Mouse (Mus musculus): ENCODE results near the gene Rtn2. TPM values are rescaled to one million over a fixed set of nuclear protein-coding genes. Genes with fewer than 3 reads are reported as not detected.

The Rtn2 gene
- polyA plus RNA-seq, 1 experiment = 59.5 TPM

GRCm38 (mm10) chr7:19301461-19302263 lies 19.2 kb downstream of the Rtn2 start:
- no peak for DNase-seq (ENCODE audit: low read depth)

- DNase-seq (ENCODE audit: low read depth) = no peak
Observed at GRCm38 (mm10) chr7:19302264-19303045, 20.0 kb downstream of the Rtn2 start.

- no peak for DNase-seq (ENCODE audit: low read depth)
Observed at GRCm38 (mm10) chr7:19303046-19303305, 20.6 kb downstream of the Rtn2 start.

GRCm38 (mm10) chr7:19303770-19304169 lies 21.3 kb downstream of the Rtn2 start:
- DNase-seq (ENCODE audit: low read depth) = no peak

- DNase-seq (ENCODE audit: low read depth) = no peak
Observed at GRCm38 (mm10) chr7:19304501-19305412, 22.3 kb downstream of the Rtn2 start.

GRCm38 (mm10) chr7:19305413-19305735 lies 22.9 kb downstream of the Rtn2 start:
- DNase-seq (ENCODE audit: low read depth) = no peak

GRCm38 (mm10) chr7:19305796-19306765 lies 23.7 kb downstream of the Rtn2 start:
- no peak for DNase-seq (ENCODE audit: low read depth)

GRCm38 (mm10) chr7:19306819-19307738 lies 24.7 kb downstream of the Rtn2 start:
- no peak for DNase-seq (ENCODE audit: low read depth)

- no peak for DNase-seq (ENCODE audit: low read depth)
Observed at GRCm38 (mm10) chr7:19307739-19308453, 25.5 kb downstream of the Rtn2 start.

GRCm38 (mm10) chr7:19308454-19309277 lies 26.2 kb downstream of the Rtn2 start:
- no peak for DNase-seq (ENCODE audit: low read depth)

- no peak for DNase-seq (ENCODE audit: low read depth)
Observed at GRCm38 (mm10) chr7:19309278-19309883, 27.0 kb downstream of the Rtn2 start.

GRCm38 (mm10) chr7:19309884-19310641 lies 27.6 kb downstream of the Rtn2 start, which contains the start of gene Fosb:
Gene Fosb, minus strand, starts transcription at chr7:19310051.
- no peak for DNase-seq (ENCODE audit: low read depth)

- no peak for DNase-seq (ENCODE audit: low read depth)
Observed at GRCm38 (mm10) chr7:19311991-19312390, 29.6 kb downstream of the Rtn2 start.

- no peak for DNase-seq (ENCODE audit: low read depth)
Observed at GRCm38 (mm10) chr7:19314033-19314432, 31.6 kb downstream of the Rtn2 start.

- no peak for DNase-seq (ENCODE audit: low read depth)
Observed at GRCm38 (mm10) chr7:19316451-19317161, 34.2 kb downstream of the Rtn2 start.

- no peak for DNase-seq (ENCODE audit: low read depth)
Observed at GRCm38 (mm10) chr7:19318201-19318600, 35.8 kb downstream of the Rtn2 start.

GRCm38 (mm10) chr7:19318676-19319075 lies 36.3 kb downstream of the Rtn2 start:
- no peak for DNase-seq (ENCODE audit: low read depth)
